ENCODE assay signal across 8 mouse cellular contexts in genomic region chr19:20449546-20449945, GRCm38 (mm10). TPM values are rescaled to one million over a fixed set of nuclear protein-coding genes. Genes with fewer than 3 reads are reported as not detected.
A peak's percentile ranks its signal among the peaks of the same experiment; 100 is the strongest.
DNase-seq lines count a peak whose midpoint lies in the region.

No protein-coding gene starts in this region.

- peak; percentile 56 for DNase-seq in embryo, embryonic 10 days (ENCODE audit: low spot score)
- no peak for DNase-seq in embryo, embryonic 9.5 days (ENCODE audit: extremely low spot score)
- DNase-seq in left cerebral cortex, postnatal 14 days (ENCODE audit: low spot score in 2 of 2): peak; percentile 54
- DNase-seq in left cerebral cortex, adult 11 months (ENCODE audit: low spot score): no peak
- DNase-seq in heart, postnatal 10 days: peak; percentile 26 to 52
- DNase-seq in lung, postnatal 25 days (ENCODE audit: low spot score): peak; percentile 13
- no peak for DNase-seq in spleen, adult 18-20 months
- DNase-seq in thymus, postnatal 36 days: no peak

- intact Hi-C loops in left cerebral cortex, postnatal 14 days (cut with DNase I): loop anchor here (10.0 kb wide), 1 partner anchor 315 kb away; no protein-coding TSS in a partner anchor
- intact Hi-C loops in heart, postnatal 10 days (cut with DNase I): loop anchor here (10.0 kb wide), 2 partner anchors 275 to 315 kb away; partner anchors contain the start of gene Aldh1a7

RNA-seq across cellular contexts. Expression of gene Aldh1a1, which starts 43.0 kb away (rescaled TPM):
- 10 to 100 TPM; 33.9 to 40.9 TPM for total RNA-seq in left cerebral cortex, postnatal 14 days (2021)
- 10 to 100 TPM; 10.3 to 17.2 TPM for total RNA-seq in heart, postnatal 10 days (2021)

RNA-seq across cellular contexts. Expression of gene Anxa1, which starts 58.8 kb away (rescaled TPM):
- total RNA-seq in left cerebral cortex, postnatal 14 days (2021): 1 to 10 TPM; 2.5 to 3.1 TPM
- total RNA-seq in heart, postnatal 10 days (2021): 10 to 100 TPM; 33.7 to 35.6 TPM

Comparison
In these comparisons a context has a peak if more than half of its experiments do, and no peak if none do; other contexts are left out.
1. DNase-seq: peak in embryo, embryonic 10 days (single experiment), left cerebral cortex, postnatal 14 days (2 of 2), heart, postnatal 10 days (2 of 2) and lung, postnatal 25 days (single experiment); none in embryo, embryonic 9.5 days (single experiment), left cerebral cortex, adult 11 months (single experiment), spleen, adult 18-20 months (0 of 2) and thymus, postnatal 36 days (0 of 2).
2. RNA of gene Anxa1, which starts 58.8 kb away (total RNA-seq): 33.7 to 35.6 TPM in heart, postnatal 10 days; 2.5 to 3.1 TPM in left cerebral cortex, postnatal 14 days; every median in the first group is over 4 times any median in the second.